Mouse (Mus musculus) forebrain, postnatal 0 days (tissue): Measurements from ENCODE around the gene 2310011J03Rik. TPM values are rescaled to one million over a fixed set of nuclear protein-coding genes. Genes with fewer than 3 reads are reported as not detected.
A peak's percentile ranks its signal among the peaks of the same experiment; 100 is the strongest.

ENCODE experiments used
- ATAC-seq: fragments of 200-750 bp; cut with Nextera tagmentation; 2 replicates; pipeline ENCODE4 v1.8.0; 2017; ENCODE audit warnings: mild to moderate bottlenecking, moderate library complexity
- DNase-seq: peaks from one replicate; pipeline ENCODE4 v3.0.0-alpha.2; 2015
- H3K27ac ChIP-seq: fragments of 300-500 bp; sonication (generic); 2 replicates; pipeline ENCODE4 v1.5.1; 2014; ENCODE audit warnings: low read depth, mild to moderate bottlenecking, antibody characterized with exemption, low read length, moderate library complexity, mixed read lengths
- H3K27me3 ChIP-seq: fragments of 300-500 bp; sonication (generic); 2 replicates; pipeline ENCODE4 v1.6.1; 2014; ENCODE audit warnings: mild to moderate bottlenecking, low read length, mixed read lengths; ENCODE audit not compliant: insufficient read depth
- H3K36me3 ChIP-seq: fragments of 300-500 bp; sonication (generic); 2 replicates; pipeline ENCODE4 v1.6.1; 2014; ENCODE audit warnings: mild to moderate bottlenecking, moderate library complexity; ENCODE audit not compliant: insufficient read depth
- H3K4me1 ChIP-seq: fragments of 300-500 bp; sonication (generic); 2 replicates; pipeline ENCODE4 v1.6.1; 2014; ENCODE audit warnings: antibody characterized with exemption; ENCODE audit not compliant: insufficient read depth
- H3K4me2 ChIP-seq: fragments of 300-500 bp; sonication (generic); 2 replicates; pipeline ENCODE4 v1.6.1; 2014; ENCODE audit warnings: low read depth, mild to moderate bottlenecking, moderate library complexity
- H3K4me3 ChIP-seq: fragments of 300-500 bp; sonication (generic); 2 replicates; pipeline ENCODE4 v1.5.1; 2014; ENCODE audit warnings: low read depth, low read length, mixed read lengths
- H3K9ac ChIP-seq: fragments of 300-500 bp; sonication (generic); 2 replicates; pipeline ENCODE4 v1.6.1; 2014; ENCODE audit warnings: mild to moderate bottlenecking
- H3K9me3 ChIP-seq: fragments of 300-500 bp; sonication (generic); 2 replicates; pipeline ENCODE4 v1.6.1; 2016; ENCODE audit warnings: low read length
- CTCF ChIP-seq: sonication (generic); IDR thresholded peaks from 2 replicates; pipeline ENCODE4 v1.5.1; 2016; ENCODE audit warnings: antibody characterized with exemption, control low read depth, low read depth
- WGBS: fragments of 180-500 bp; shearing (Covaris S2); extraction: QIAGEN DNeasy Blood & Tissue Kit; methylation state at CpG from one replicate; pipeline ENCODE4 v1.1.7; 2014; 5-methylcytosine and 5-hydroxymethylcytosine counted together
- polyA plus RNA-seq: library from polyadenylated mRNA; unstranded; fragments of >200 nt; fragmentation: Nextera tagmentation; extraction: Ambion mirVana; gene quantifications from 2 replicates; pipeline ENCODE4 v1.2.1, GENCODE M21; 2015
- total RNA-seq: library from RNA; depleted of rRNA; stranded (reverse); fragments of >200 nt; gene quantifications from 2 replicates; pipeline ENCODE4 v1.2.3, GENCODE M21; 2014

2310011J03Rik gene
- total and polyA plus RNA-seq, 2 experiments from 2014 or later = 22.8 to 32.4 TPM

DNA sequence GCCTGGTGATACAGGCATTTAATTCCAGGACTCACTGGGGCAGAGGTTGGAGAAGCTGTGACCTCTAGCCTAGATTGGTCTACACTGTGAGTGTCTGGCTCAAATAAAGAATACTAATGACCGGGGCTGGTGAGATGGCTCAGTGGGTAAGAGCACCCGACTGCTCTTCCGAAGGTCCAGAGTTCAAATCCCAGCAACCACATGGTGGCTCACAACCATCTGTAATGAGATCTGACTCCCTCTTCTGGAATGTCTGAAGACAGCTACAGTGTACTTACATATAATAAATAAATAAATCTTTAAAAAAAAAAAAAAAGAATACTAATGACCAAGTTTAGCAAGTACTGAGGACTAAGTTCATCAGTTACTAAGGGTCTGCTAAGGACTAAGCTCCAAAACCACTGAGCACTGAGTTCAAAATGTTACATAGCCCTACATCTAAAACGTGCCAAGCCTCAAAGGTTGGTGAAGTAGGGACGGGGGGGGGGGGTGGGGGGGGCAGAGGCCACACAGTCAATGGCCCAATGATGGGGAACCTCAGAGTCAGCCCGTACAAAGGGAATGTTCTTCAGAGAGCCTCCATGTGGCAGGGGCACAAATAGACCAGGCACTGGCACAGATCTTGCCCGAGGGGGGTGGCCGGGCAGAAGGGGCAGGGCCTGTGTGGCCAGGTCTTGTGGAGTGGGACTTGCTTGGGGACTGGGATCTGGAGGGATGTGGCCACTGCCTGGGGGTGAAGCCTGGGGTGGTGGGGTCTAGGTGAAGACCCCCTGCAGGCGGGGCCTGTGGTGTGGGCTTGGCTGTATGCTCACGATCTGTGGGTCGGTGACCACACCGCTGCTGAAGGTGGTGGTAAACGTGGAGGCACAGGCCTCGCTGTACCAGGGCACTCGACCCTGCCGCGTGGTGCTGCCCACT lies 4.0 kb upstream of the 2310011J03Rik start:
- H3K36me3 ChIP-seq = no peaks in the 10 kb centered on the region
- no peaks in the 10 kb centered on the region for H3K9me3 ChIP-seq
- no peak for TF ChIP-seq CTCF
- H3K9ac ChIP-seq = no peak overlapping the region
- WGBS = 77% methylated on average over 17 of the region's 17 CpGs
- peaks cover 7% of the 10 kb centered on the region for H3K4me1 ChIP-seq
- H3K27me3 ChIP-seq = no peaks in the 10 kb centered on the region
- DNase-seq (no peak), ATAC-seq (no peak)
- peak overlapping the region; percentile 96 for H3K4me2 ChIP-seq
- no peak overlapping the region for H3K27ac ChIP-seq
- H3K4me3 ChIP-seq = peak overlapping the region; percentile 45; the same call in 1 of the 2 replicates

- ATAC-seq (peak; percentile 1; the same call in 1 of the 2 replicates), DNase-seq (no peak)
- no peak for TF ChIP-seq CTCF
- Histone ChIP-seq H3K27me3 (no peaks in the 10 kb centered on the region), H3K36me3 (peaks cover under 1% of the 10 kb centered on the region; the same call in 1 of the 2 replicates), H3K4me2 (peak overlapping the region; percentile 96), H3K9me3 (no peaks in the 10 kb centered on the region), H3K4me1 (peaks cover 3% of the 10 kb centered on the region; the same call in 1 of the 2 replicates), H3K9ac (peak overlapping the region; percentile 57), H3K4me3 (peak overlapping the region; percentile 45), H3K27ac (no peak overlapping the region; the same call in 1 of the 2 replicates)
- WGBS = 2% methylated on average over 34 of the region's 46 CpGs
Measured at GRCm38 (mm10) chr10:80323261-80324119, 3.2 kb upstream of the 2310011J03Rik start.

DNA sequence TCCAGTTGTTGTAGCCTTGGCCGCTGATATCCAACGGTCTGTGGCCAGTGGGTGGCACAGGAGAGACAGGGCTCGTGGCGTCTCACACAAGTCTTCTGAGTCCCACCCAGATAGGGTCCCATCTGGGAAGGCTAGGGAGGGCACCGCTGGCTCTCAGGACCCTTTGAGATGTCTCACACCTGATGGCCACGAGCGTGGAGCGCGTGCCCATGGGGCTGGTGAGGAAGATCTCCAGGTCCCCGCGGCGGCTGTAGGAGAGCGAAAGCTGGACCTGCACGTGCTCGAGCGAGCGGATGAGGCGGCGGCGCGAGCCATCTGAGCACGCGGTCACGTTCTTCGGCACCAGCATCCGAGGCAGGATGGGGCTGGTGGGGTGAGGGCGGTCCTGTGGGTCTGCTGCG lies 2.5 kb upstream of the 2310011J03Rik start:
- no peak overlapping the region; the same call in 1 of the 2 replicates for H3K27ac ChIP-seq
- H3K9ac ChIP-seq = peak overlapping the region; percentile 57
- H3K9me3 ChIP-seq = no peaks in the 10 kb centered on the region
- ATAC-seq = peak; percentile 13
- peaks cover 7% of the 10 kb centered on the region; the same call in 1 of the 2 replicates for H3K36me3 ChIP-seq
- H3K4me3 ChIP-seq = peak overlapping the region; percentile 45
- H3K27me3 ChIP-seq = no peaks in the 10 kb centered on the region
- H3K4me2 ChIP-seq = peak overlapping the region; percentile 96
- peak; percentile 32 for DNase-seq
- peak; percentile 17; the same call in 1 of the 2 replicates for TF ChIP-seq CTCF
- 5% methylated on average over 28 of the region's 28 CpGs for WGBS
- peaks cover 3% of the 10 kb centered on the region; the same call in 1 of the 2 replicates for H3K4me1 ChIP-seq

- Histone ChIP-seq H3K27ac (no peak overlapping the region), H3K4me3 (no peak overlapping the region), H3K4me1 (peaks cover 3% of the 10 kb centered on the region; the same call in 1 of the 2 replicates), H3K9ac (no peak overlapping the region), H3K36me3 (peaks cover 16% of the 10 kb centered on the region), H3K4me2 (peak overlapping the region; percentile 96; the same call in 1 of the 2 replicates), H3K9me3 (no peaks in the 10 kb centered on the region), H3K27me3 (no peaks in the 10 kb centered on the region)
- no peak for DNase-seq
- 93% methylated on average over 21 of the region's 21 CpGs for WGBS
- TF ChIP-seq CTCF = no peak
- ATAC-seq = no peak
Measured at GRCm38 (mm10) chr10:80321670-80322581, 1.6 kb upstream of the 2310011J03Rik start.

DNA sequence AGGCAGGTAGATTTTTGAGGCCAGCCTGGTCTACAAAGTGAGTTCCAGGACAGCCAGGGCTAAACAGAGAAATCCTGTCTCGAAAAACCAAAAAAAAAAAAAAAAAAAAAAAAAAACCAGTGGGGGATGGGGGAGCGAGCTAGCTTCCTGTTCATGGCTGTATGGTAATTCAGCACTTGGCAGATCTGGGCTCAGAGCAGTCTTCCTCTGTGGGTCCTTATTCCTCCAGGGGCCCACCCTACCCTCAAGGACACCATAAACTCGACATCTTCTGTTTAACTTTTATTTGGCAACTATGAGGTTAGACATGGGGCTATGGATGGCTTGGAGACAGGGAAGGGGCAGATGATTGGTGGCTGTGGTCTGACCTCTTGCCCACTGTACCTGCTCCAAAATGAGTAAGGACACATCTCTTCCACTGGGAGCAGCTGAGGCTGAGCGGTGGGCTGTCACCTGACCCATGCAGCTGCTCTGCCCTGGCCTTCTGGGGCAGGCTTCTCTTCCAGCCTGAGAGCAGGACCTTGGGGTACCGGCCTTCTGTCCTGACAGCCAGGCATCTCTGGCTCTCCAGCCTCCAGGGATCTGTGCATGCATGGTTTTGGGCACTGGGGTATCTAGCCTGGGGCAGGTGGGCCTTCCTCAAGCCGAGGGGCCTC lies 805 bp upstream of the 2310011J03Rik start:
- Histone ChIP-seq H3K4me2 (no peak overlapping the region), H3K36me3 (peaks cover 24% of the 10 kb centered on the region), H3K27me3 (no peaks in the 10 kb centered on the region), H3K9ac (no peak overlapping the region), H3K4me3 (no peak overlapping the region), H3K9me3 (no peaks in the 10 kb centered on the region), H3K4me1 (peaks cover 3% of the 10 kb centered on the region; the same call in 1 of the 2 replicates), H3K27ac (no peak overlapping the region)
- ATAC-seq (no peak), DNase-seq (no peak)
- TF ChIP-seq CTCF = no peak
- WGBS = 79% methylated on average over 6 of the region's 6 CpGs
